Mouse (Mus musculus): ENCODE measurements around the gene Nufip1. TPM values are rescaled to one million over a fixed set of nuclear protein-coding genes. Genes with fewer than 3 reads are reported as not detected.
A peak's percentile ranks its signal among the peaks of the same experiment; 100 is the strongest.
"Not testable (repeated sequence)": the region's sequence is repeated elsewhere in the genome, so short reads cannot be mapped to it uniquely, and the experiment has no call there.

The Nufip1 gene
- polyA plus RNA-seq, 1 experiment from 2014 or later: 12.3 TPM

DNA sequence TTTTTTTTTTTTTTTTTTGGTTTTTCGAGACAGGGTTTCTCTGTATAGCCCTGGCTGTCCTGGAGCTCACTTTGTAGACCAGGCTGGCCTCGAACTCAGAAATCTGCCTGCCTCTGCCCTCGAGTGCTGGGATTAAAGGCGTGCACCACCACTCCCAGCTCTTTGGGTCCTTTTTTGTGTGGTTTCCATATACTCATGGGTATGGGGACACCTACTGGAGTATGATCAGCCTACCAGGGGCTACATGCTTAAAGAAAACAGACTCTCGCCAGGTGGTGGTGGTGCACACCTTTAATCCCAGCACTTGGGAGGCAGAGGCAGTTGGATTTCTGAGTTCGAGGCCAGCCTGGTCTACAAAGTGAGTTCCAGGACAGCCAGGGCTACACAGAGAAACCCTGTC lies 49.9 kb downstream of the Nufip1 start:
- not testable (repeated sequence) for H3K27ac ChIP-seq (replicated peaks; ENCODE audit: low read depth, low read length); H3K4me3 ChIP-seq (ENCODE audit: low read depth, low read length); H3K4me1 ChIP-seq (ENCODE audit: control insufficient read depth, insufficient read depth, low read length); H3K9me3 ChIP-seq (ENCODE audit: control insufficient read depth, low read length); H3K36me3 ChIP-seq (ENCODE audit: control insufficient read depth, insufficient read depth, low read length); DNase-seq (ENCODE audit: low spot score); ATAC-seq (ENCODE audit: low read depth); H3K4me2 ChIP-seq (ENCODE audit: low read depth, low read length); H3K27me3 ChIP-seq (replicated peaks; ENCODE audit: control insufficient read depth, insufficient read depth, low read length); H3K9ac ChIP-seq (ENCODE audit: low read depth, low read length)
- WGBS: 87% methylated on average over 5 of the region's 6 CpGs

DNA sequence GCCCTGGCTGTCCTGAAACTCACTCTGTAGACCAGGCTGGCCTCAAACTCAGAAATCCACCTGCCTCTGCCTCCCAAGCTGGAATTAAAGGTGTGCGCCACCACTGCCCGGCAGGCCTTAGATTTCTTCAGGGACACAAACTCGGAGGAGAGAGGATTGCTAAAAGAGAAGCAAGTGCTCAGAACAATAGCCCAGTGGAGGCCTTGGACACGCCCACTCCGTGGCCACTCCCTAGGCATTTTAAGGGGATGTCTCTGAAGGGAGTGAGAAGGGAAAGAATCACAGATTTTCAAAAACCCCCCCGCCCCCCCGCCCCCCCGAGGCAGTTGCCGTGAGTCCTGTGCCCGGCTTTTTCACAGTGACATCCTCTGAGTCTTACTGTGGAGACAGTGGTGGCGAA lies 53.5 kb downstream of the Nufip1 start:
- H3K27me3 ChIP-seq (replicated peaks; ENCODE audit: control insufficient read depth, insufficient read depth, low read length): no peaks in the 10 kb centered on the region; the same call in 1 of the 2 replicates
- H3K4me1 ChIP-seq (ENCODE audit: control insufficient read depth, insufficient read depth, low read length): 0 out of 2 replicates have a peak, but pooled peaks cover 8% of the 10 kb centered on the region
- 38% methylated on average over 11 of the region's 11 CpGs for WGBS
- peak overlapping the region; percentile 47; the same call in 1 of the 2 replicates for H3K4me2 ChIP-seq (ENCODE audit: low read depth, low read length)
- peak overlapping the region; percentile 14; the same call in 1 of the 2 replicates for H3K9ac ChIP-seq (ENCODE audit: low read depth, low read length)
- ATAC-seq (ENCODE audit: low read depth) (no peak), DNase-seq (ENCODE audit: low spot score) (no peak)
- H3K4me3 ChIP-seq (ENCODE audit: low read depth, low read length): no peak overlapping the region
- H3K27ac ChIP-seq (replicated peaks; ENCODE audit: low read depth, low read length): no peak overlapping the region
- no peaks in the 10 kb centered on the region; the same call in 1 of the 2 replicates for H3K9me3 ChIP-seq (ENCODE audit: control insufficient read depth, low read length)
- H3K36me3 ChIP-seq (ENCODE audit: control insufficient read depth, insufficient read depth, low read length): no peaks in the 10 kb centered on the region

DNA sequence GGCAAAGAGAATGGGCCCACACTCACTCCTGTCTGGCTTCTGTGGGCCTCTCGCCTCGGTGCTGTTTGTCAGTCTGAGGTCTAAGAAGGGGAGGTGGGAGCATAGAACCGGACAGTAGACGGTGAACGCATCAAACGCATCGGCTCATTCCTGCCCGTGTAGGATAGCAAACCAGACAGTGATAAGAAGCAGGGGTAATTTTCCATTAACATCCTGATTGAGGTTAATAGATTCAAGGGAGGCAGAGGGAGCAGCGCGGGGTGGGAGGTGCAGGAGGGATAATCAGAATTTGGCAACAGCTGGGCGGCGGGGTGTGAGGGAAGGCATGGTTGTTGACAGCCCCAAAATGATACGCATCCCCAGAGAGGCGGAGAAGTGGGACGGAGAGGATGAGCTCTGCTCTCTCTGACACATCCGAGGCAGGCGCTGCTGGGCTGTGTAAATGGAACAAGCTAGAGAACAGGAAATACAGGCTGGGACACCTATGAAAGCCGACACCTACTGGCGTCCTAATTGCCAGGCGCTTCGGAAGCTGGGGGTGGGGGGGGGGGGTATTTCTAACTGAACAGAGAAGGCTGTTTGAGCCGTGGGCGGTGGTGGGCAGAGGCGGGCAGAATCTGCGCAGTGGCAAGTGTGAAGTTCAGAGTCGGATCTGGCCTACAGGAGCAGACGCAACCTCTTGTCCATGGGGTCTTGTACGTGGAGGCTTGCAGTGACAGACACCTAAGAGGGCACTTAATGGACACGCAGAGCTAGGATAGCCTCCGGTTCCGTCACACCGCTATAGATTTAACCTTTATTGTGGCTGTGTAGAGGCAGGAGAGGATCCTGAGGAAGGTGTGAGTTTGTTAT lies 54.4 kb downstream of the Nufip1 start:
- DNase-seq (ENCODE audit: low spot score) (peak; percentile 91), ATAC-seq (ENCODE audit: low read depth) (peak; percentile 92)
- H3K9me3 ChIP-seq (ENCODE audit: control insufficient read depth, low read length): no peaks in the 10 kb centered on the region; the same call in 1 of the 2 replicates
- no peak overlapping the region; the same call in 1 of the 2 replicates for H3K27ac ChIP-seq (replicated peaks; ENCODE audit: low read depth, low read length)
- 22% methylated on average over 29 of the region's 32 CpGs for WGBS
- H3K9ac ChIP-seq (ENCODE audit: low read depth, low read length): peak overlapping the region; percentile 40; the same call in 1 of the 2 replicates
- H3K4me1 ChIP-seq (ENCODE audit: control insufficient read depth, insufficient read depth, low read length): peaks cover 17% of the 10 kb centered on the region; the same call in 1 of the 2 replicates
- no peaks in the 10 kb centered on the region for H3K36me3 ChIP-seq (ENCODE audit: control insufficient read depth, insufficient read depth, low read length)
- H3K4me2 ChIP-seq (ENCODE audit: low read depth, low read length): peak overlapping the region; percentile 47
- no peaks in the 10 kb centered on the region; the same call in 1 of the 2 replicates for H3K27me3 ChIP-seq (replicated peaks; ENCODE audit: control insufficient read depth, insufficient read depth, low read length)
- peak overlapping the region; percentile 16 for H3K4me3 ChIP-seq (ENCODE audit: low read depth, low read length)

DNA sequence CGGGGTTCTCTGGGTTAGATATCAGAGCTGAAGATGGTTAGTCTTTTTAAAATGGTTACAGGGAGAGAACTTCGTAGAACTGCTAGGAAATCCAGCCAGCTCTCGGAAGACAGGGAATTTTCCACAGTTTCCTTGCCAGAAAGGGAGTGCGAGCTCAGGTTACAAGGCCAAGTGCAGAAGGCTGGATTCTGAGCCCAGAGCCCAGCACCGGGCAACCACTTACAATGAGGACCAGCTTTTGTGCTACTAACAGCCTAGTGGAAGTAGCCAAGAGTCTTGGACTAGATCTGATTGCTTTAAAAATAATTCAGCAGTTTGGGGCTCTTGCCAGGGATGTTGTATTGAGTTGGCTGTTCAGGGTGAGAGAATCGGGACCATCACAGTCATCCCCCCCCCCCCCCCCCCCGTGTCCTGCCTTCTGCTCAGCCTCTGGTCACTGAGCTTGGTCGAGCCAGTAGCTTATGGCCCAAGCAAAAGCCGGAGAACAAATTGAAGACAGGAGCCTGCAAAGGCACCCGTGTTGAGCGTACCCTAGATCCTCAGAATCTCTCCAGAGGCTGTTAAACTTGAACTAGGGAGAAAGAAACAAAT lies 59.3 kb downstream of the Nufip1 start:
- Histone ChIP-seq H3K9ac (ENCODE audit: low read depth, low read length) (no peak overlapping the region), H3K4me2 (ENCODE audit: low read depth, low read length) (no peak overlapping the region), H3K27me3 (replicated peaks; ENCODE audit: control insufficient read depth, insufficient read depth, low read length) (no peaks in the 10 kb centered on the region), H3K9me3 (ENCODE audit: control insufficient read depth, low read length) (no peaks in the 10 kb centered on the region; the same call in 1 of the 2 replicates), H3K27ac (replicated peaks; ENCODE audit: low read depth, low read length) (peak overlapping the region; percentile 2; the same call in 1 of the 2 replicates), H3K4me1 (ENCODE audit: control insufficient read depth, insufficient read depth, low read length) (peaks cover 14% of the 10 kb centered on the region; the same call in 1 of the 2 replicates), H3K36me3 (ENCODE audit: control insufficient read depth, insufficient read depth, low read length) (no peaks in the 10 kb centered on the region), H3K4me3 (ENCODE audit: low read depth, low read length) (no peak overlapping the region)
- ATAC-seq (ENCODE audit: low read depth) (no peak), DNase-seq (ENCODE audit: low spot score) (peak; percentile 79)
- WGBS: 48% methylated on average over 11 of the region's 11 CpGs

DNA sequence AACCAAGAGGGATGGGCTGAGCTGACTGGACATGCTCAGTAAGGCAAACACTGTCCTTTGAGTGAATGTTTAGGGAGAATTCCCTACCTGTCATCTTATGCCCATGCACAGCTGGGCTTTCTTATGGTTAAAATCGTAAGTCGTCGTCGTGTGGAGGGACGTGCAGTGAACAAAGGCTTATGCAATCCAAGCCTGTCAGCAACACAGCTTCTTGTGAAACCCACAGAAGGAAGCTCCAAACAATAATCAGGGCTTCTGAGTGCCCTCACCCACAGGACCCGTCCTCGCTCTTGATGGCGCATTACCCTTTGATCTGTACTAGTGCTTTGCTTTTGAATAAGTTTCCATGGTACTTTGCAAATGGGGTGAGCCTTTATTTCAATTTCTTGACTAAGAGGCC lies 60.6 kb downstream of the Nufip1 start:
- peaks cover 15% of the 10 kb centered on the region; the same call in 1 of the 2 replicates for H3K4me1 ChIP-seq (ENCODE audit: control insufficient read depth, insufficient read depth, low read length)
- H3K27me3 ChIP-seq (replicated peaks; ENCODE audit: control insufficient read depth, insufficient read depth, low read length): no peaks in the 10 kb centered on the region
- no peak overlapping the region for H3K4me2 ChIP-seq (ENCODE audit: low read depth, low read length)
- H3K9me3 ChIP-seq (ENCODE audit: control insufficient read depth, low read length): no peaks in the 10 kb centered on the region; the same call in 1 of the 2 replicates
- 76% methylated on average over 8 of the region's 8 CpGs for WGBS
- ATAC-seq (ENCODE audit: low read depth) (no peak), DNase-seq (ENCODE audit: low spot score) (no peak)
- no peak overlapping the region for H3K9ac ChIP-seq (ENCODE audit: low read depth, low read length)
- no peak overlapping the region for H3K27ac ChIP-seq (replicated peaks; ENCODE audit: low read depth, low read length)
- H3K4me3 ChIP-seq (ENCODE audit: low read depth, low read length): no peak overlapping the region
- H3K36me3 ChIP-seq (ENCODE audit: control insufficient read depth, insufficient read depth, low read length): no peaks in the 10 kb centered on the region

DNA sequence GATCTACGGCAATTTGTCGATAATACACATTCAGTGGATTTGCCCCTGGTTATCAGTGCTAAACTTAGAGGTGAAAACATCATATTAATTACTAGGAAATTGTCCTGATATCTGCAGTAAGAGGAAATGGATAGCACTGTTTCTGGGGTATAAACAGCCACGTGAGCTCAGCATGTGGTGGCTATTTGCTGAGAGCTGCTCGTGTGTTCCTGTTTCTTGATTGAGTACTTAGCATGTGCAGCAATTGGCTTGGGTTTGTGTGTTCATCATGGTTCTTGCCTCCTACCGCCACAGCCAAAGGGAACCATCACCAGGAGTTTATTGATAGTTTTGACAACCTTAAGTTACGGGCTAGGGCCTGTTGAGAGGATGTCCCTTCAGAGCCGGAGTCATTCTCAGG lies 63.6 kb downstream of the Nufip1 start:
- Histone ChIP-seq H3K4me2 (ENCODE audit: low read depth, low read length) (no peak overlapping the region), H3K4me1 (ENCODE audit: control insufficient read depth, insufficient read depth, low read length) (peaks cover 15% of the 10 kb centered on the region; the same call in 1 of the 2 replicates), H3K4me3 (ENCODE audit: low read depth, low read length) (no peak overlapping the region), H3K27ac (replicated peaks; ENCODE audit: low read depth, low read length) (no peak overlapping the region), H3K9me3 (ENCODE audit: control insufficient read depth, low read length) (peaks cover 5% of the 10 kb centered on the region; the same call in 1 of the 2 replicates), H3K9ac (ENCODE audit: low read depth, low read length) (no peak overlapping the region), H3K36me3 (ENCODE audit: control insufficient read depth, insufficient read depth, low read length) (no peaks in the 10 kb centered on the region), H3K27me3 (replicated peaks; ENCODE audit: control insufficient read depth, insufficient read depth, low read length) (no peaks in the 10 kb centered on the region)
- 87% methylated on average over 7 of the region's 7 CpGs for WGBS
- ATAC-seq (ENCODE audit: low read depth) (no peak), DNase-seq (ENCODE audit: low spot score) (no peak)

DNA sequence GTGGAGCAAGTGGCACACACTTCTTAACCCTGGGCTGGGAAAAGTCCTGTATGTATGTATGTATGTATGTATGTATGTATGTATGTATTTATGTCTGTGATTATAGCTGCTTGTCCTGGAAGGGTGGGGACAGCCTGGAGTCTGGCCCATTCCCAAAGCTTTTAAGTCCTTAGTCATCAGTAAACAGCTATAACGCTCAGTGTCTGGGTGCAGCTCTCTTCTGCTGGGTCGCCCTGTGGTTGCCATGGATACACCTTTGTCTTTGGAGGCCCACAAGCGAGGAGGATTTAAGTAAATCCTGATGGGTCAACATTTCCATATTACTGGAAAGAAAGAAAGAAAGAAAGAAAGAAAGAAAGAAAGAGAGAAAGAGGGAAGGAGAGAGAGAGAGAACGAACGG lies 65.1 kb downstream of the Nufip1 start:
- no peak overlapping the region for H3K4me3 ChIP-seq (ENCODE audit: low read depth, low read length)
- H3K27ac ChIP-seq (replicated peaks; ENCODE audit: low read depth, low read length): no peak overlapping the region
- 0 out of 2 replicates have a peak, but pooled peaks cover 7% of the 10 kb centered on the region for H3K4me1 ChIP-seq (ENCODE audit: control insufficient read depth, insufficient read depth, low read length)
- H3K4me2 ChIP-seq (ENCODE audit: low read depth, low read length): no peak overlapping the region
- peak; percentile 65; the same call in 1 of the 2 replicates for ATAC-seq (ENCODE audit: low read depth)
- H3K27me3 ChIP-seq (replicated peaks; ENCODE audit: control insufficient read depth, insufficient read depth, low read length): no peaks in the 10 kb centered on the region
- WGBS: 32% methylated on average over 5 of the region's 5 CpGs
- H3K9ac ChIP-seq (ENCODE audit: low read depth, low read length): no peak overlapping the region
- DNase-seq (ENCODE audit: low spot score): peak; percentile 61
- no peaks in the 10 kb centered on the region for H3K36me3 ChIP-seq (ENCODE audit: control insufficient read depth, insufficient read depth, low read length)
- peaks cover 5% of the 10 kb centered on the region; the same call in 1 of the 2 replicates for H3K9me3 ChIP-seq (ENCODE audit: control insufficient read depth, low read length)

DNA sequence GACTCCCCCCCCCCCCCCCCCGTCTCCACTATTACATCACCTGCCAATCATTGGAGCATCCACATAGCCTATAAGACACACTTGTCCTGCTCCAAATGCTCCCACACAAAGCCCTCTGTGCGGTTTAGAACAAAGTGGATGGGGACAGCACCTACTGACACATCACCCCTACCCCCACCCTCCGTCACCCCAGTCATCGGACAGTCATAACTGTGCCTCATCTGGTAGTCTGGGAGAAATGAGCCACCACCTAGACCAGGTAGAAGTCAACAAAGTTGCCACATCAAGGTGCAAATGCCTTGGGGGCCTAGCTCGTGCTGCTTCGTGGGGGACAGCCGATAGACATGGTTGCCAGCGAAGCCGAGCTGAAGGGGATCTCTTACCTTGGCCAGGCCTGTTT lies 66.5 kb downstream of the Nufip1 start:
- Histone ChIP-seq H3K4me3 (ENCODE audit: low read depth, low read length) (no peak overlapping the region), H3K4me1 (ENCODE audit: control insufficient read depth, insufficient read depth, low read length) (0 out of 2 replicates have a peak, but pooled peaks cover 7% of the 10 kb centered on the region), H3K9ac (ENCODE audit: low read depth, low read length) (no peak overlapping the region), H3K27ac (replicated peaks; ENCODE audit: low read depth, low read length) (no peak overlapping the region), H3K9me3 (ENCODE audit: control insufficient read depth, low read length) (peaks cover 5% of the 10 kb centered on the region; the same call in 1 of the 2 replicates), H3K36me3 (ENCODE audit: control insufficient read depth, insufficient read depth, low read length) (no peaks in the 10 kb centered on the region), H3K27me3 (replicated peaks; ENCODE audit: control insufficient read depth, insufficient read depth, low read length) (no peaks in the 10 kb centered on the region), H3K4me2 (ENCODE audit: low read depth, low read length) (no peak overlapping the region)
- ATAC-seq (ENCODE audit: low read depth): no peak
- DNase-seq (ENCODE audit: low spot score): no peak
- 97% methylated on average over 9 of the region's 9 CpGs for WGBS
